Mouse (Mus musculus): ENCODE measurements at regions not wholly inside any gene's neighbourhood (a gene's known extent, or its start where the extent isn't known, plus 50 kb on each side); places are given as distances from the start of the nearest gene placed in this dataset.

GRCm38 (mm10) chr10:56582065-56582464 is 204.9 kb downstream of the Gja1 start:
- TF ChIP-seq CTCF (IDR thresholded peaks at IDR 0.05 in 2 of 3, conservative IDR thresholded peaks at IDR 0.05 in 1 of 3; ENCODE audit: control insufficient read depth in 1 of 3, insufficient read depth in 1 of 3, low read depth in 2 of 3, low read length in 3 of 3, poor library complexity in 1 of 3, severe bottlenecking in 1 of 3), result no peak
- no peak for TF ChIP-seq SIN3A (IDR thresholded peaks at IDR 0.05; ENCODE audit: low read length)
- TF ChIP-seq ZC3H11A (IDR thresholded peaks at IDR 0.05; ENCODE audit: low read depth, low read length), result no peak
- no peak for TF ChIP-seq HCFC1 (IDR thresholded peaks at IDR 0.05; ENCODE audit: low read depth, low read length)
- TF ChIP-seq MXI1 (IDR thresholded peaks at IDR 0.05; ENCODE audit: low read depth, low read length), result no peak
